Mouse (Mus musculus): Measurements from ENCODE around the gene Icmt. TPM values are rescaled to one million over a fixed set of nuclear protein-coding genes. Genes with fewer than 3 reads are reported as not detected.

Icmt gene
- total and polyA plus RNA-seq, 3 experiments: 30.4 to 50.8 TPM; not detected in 1

GRCm38 (mm10) chr4:152290385-152290784 is 6.6 kb upstream of the Icmt start:
- no peaks in the 10 kb centered on the region for H3K79me2 ChIP-seq (ENCODE audit: control insufficient read depth, insufficient read depth, low read length, poor library complexity)
- peaks cover 0 to 6% of the 10 kb centered on the region in 2 experiments; a peak in 1 of 4 replicates for H3K4me1 ChIP-seq (ENCODE audit: control insufficient read depth in 1 of 2, insufficient read depth in 2 of 2, low read length in 2 of 2)
- no peaks in the 10 kb centered on the region for H3K9me3 ChIP-seq (replicated peaks; ENCODE audit: insufficient read depth, low read length)
- no peaks in the 10 kb centered on the region for H3K36me3 ChIP-seq (ENCODE audit: control insufficient read depth in 1 of 2, insufficient read depth in 2 of 2, low read length in 2 of 2)
- H3K27ac ChIP-seq (ENCODE audit: control insufficient read depth, low read depth, low read length): no peak overlapping the region
- TF ChIP-seq E2F4 (IDR thresholded peaks at IDR 0.05; ENCODE audit: borderline replicate concordance, low read depth, low read length) (no peak), POLR2A (IDR thresholded peaks at IDR 0.05; ENCODE audit: control insufficient read depth in 1 of 2, insufficient read depth in 1 of 2, low read depth in 1 of 2, low read length in 2 of 2, poor library complexity in 1 of 2) (no peak), ZNF384 (IDR thresholded peaks at IDR 0.05; ENCODE audit: low read depth, low read length) (no peak), MAZ (IDR thresholded peaks at IDR 0.05; ENCODE audit: low read depth, low read length) (no peak), JUND (IDR thresholded peaks at IDR 0.05; ENCODE audit: low read depth, low read length) (no peak), SIN3A (IDR thresholded peaks at IDR 0.05; ENCODE audit: low read length) (no peak), TAL1 (IDR thresholded peaks at IDR 0.05; ENCODE audit: low read length) (no peak), TCF12 (IDR thresholded peaks at IDR 0.05; ENCODE audit: low read depth, low read length) (no peak), ZKSCAN1 (IDR thresholded peaks at IDR 0.05; ENCODE audit: low read depth, low read length) (no peak), POLR2AphosphoS2 (IDR thresholded peaks at IDR 0.05; ENCODE audit: low read length) (no peak)
- H3K9ac ChIP-seq (ENCODE audit: control insufficient read depth, low read depth, low read length, poor library complexity, severe bottlenecking): no peak overlapping the region
- H3K4me3 ChIP-seq (ENCODE audit: control insufficient read depth in 1 of 2, insufficient read depth in 1 of 2, low read depth in 2 of 2, low read length in 2 of 2): no peak overlapping the region
- no peaks in the 10 kb centered on the region for H3K27me3 ChIP-seq (ENCODE audit: control insufficient read depth in 1 of 2, insufficient read depth in 2 of 2, low read length in 2 of 2)
- no peak for DNase-seq (ENCODE audit: low read depth, low spot score)

GRCm38 (mm10) chr4:152290991-152291390 is 6.0 kb upstream of the Icmt start:
- Histone ChIP-seq H3K27me3 (ENCODE audit: control insufficient read depth in 1 of 2, insufficient read depth in 2 of 2, low read length in 2 of 2) (no peaks in the 10 kb centered on the region), H3K27ac (ENCODE audit: control insufficient read depth, low read depth, low read length) (no peak overlapping the region), H3K36me3 (ENCODE audit: control insufficient read depth in 1 of 2, insufficient read depth in 2 of 2, low read length in 2 of 2) (no peaks in the 10 kb centered on the region), H3K9me3 (replicated peaks; ENCODE audit: insufficient read depth, low read length) (no peaks in the 10 kb centered on the region), H3K79me2 (ENCODE audit: control insufficient read depth, insufficient read depth, low read length, poor library complexity) (no peaks in the 10 kb centered on the region), H3K4me1 (ENCODE audit: control insufficient read depth in 1 of 2, insufficient read depth in 2 of 2, low read length in 2 of 2) (peaks cover 0 to 6% of the 10 kb centered on the region in 2 experiments; a peak in 1 of 4 replicates), H3K4me3 (ENCODE audit: control insufficient read depth in 1 of 2, insufficient read depth in 1 of 2, low read depth in 2 of 2, low read length in 2 of 2) (no peak overlapping the region), H3K9ac (ENCODE audit: control insufficient read depth, low read depth, low read length, poor library complexity, severe bottlenecking) (no peak overlapping the region)
- TF ChIP-seq RAD21 (IDR thresholded peaks at IDR 0.05; ENCODE audit: low read depth, low read length) (no peak), MAX (IDR thresholded peaks at IDR 0.05; ENCODE audit: low read length) (no peak), KAT2A (conservative IDR thresholded peaks at IDR 0.05; ENCODE audit: low read depth, low read length) (no peak), SIN3A (IDR thresholded peaks at IDR 0.05; ENCODE audit: low read length) (no peak), TCF12 (IDR thresholded peaks at IDR 0.05; ENCODE audit: low read depth, low read length) (no peak), ETS1 (IDR thresholded peaks at IDR 0.05; ENCODE audit: low read depth, low read length) (no peak), USF1 (IDR thresholded peaks at IDR 0.05; ENCODE audit: low read depth, low read length) (no peak), GATA1 (IDR thresholded peaks at IDR 0.05; ENCODE audit: low read depth, low read length) (no peak), EP300 (IDR thresholded peaks at IDR 0.05; ENCODE audit: low read depth in 1 of 2, low read length in 2 of 2) (no peak), ZMIZ1 (IDR thresholded peaks at IDR 0.05; ENCODE audit: low read depth, low read length) (no peak), MAZ (IDR thresholded peaks at IDR 0.05; ENCODE audit: low read depth, low read length) (no peak), ZNF384 (IDR thresholded peaks at IDR 0.05; ENCODE audit: low read depth, low read length) (no peak), RCOR1 (IDR thresholded peaks at IDR 0.05; ENCODE audit: low read depth, low read length) (no peak), CHD1 (IDR thresholded peaks at IDR 0.05; ENCODE audit: low read depth, low read length) (no peak), TAL1 (IDR thresholded peaks at IDR 0.05; ENCODE audit: low read length) (no peak), JUND (IDR thresholded peaks at IDR 0.05; ENCODE audit: low read depth, low read length) (no peak), NELFE (IDR thresholded peaks at IDR 0.05; ENCODE audit: low read depth, low read length) (no peak), POLR2A (IDR thresholded peaks at IDR 0.05; ENCODE audit: control insufficient read depth in 1 of 2, insufficient read depth in 1 of 2, low read depth in 1 of 2, low read length in 2 of 2, poor library complexity in 1 of 2) (no peak), MXI1 (IDR thresholded peaks at IDR 0.05; ENCODE audit: low read depth, low read length) (no peak)
- no peak for DNase-seq (ENCODE audit: low read depth, low spot score)

Measured in MEL (cell line).